Mouse (Mus musculus) liver, embryonic 14.5 days (tissue): Measurements from ENCODE around the gene Thap7. TPM values are rescaled to one million over a fixed set of nuclear protein-coding genes. Genes with fewer than 3 reads are reported as not detected.
A peak's percentile ranks its signal among the peaks of the same experiment; 100 is the strongest.
"Not testable (repeated sequence)": the region's sequence is repeated elsewhere in the genome, so short reads cannot be mapped to it uniquely, and the experiment has no call there.

Source experiments
- ATAC-seq: fragments of 200-750 bp; cut with Nextera tagmentation; 2 replicates; pipeline ENCODE4 v1.8.0; 2017; ENCODE audit warnings: moderate number of reproducible peaks, mild to moderate bottlenecking, moderate library complexity; ENCODE audit not compliant: insufficient read depth
- DNase-seq, 3 experiments: peaks; one replicate each; pipeline ENCODE4 v3.0.0-alpha.2; 2012 to 2013; ENCODE audit warnings: low read depth in 3 of 3, low spot score in 3 of 3
- H3K27ac ChIP-seq: fragments of 300-500 bp; sonication (generic); 2 replicates; pipeline ENCODE4 v1.5.1; 2014; ENCODE audit warnings: moderate library complexity, mild to moderate bottlenecking, control low read depth, inconsistent platforms
- H3K27me3 ChIP-seq: fragments of 300-500 bp; sonication (generic); 2 replicates; pipeline ENCODE4 v1.6.1; 2014; ENCODE audit warnings: mild to moderate bottlenecking, low read length, moderate library complexity; ENCODE audit not compliant: control insufficient read depth, insufficient read depth
- H3K36me3 ChIP-seq: fragments of 300-500 bp; sonication (generic); replicated peaks from 2 replicates; pipeline ENCODE4 v1.6.1; 2014; ENCODE audit warnings: low read depth; ENCODE audit not compliant: control insufficient read depth, insufficient read depth
- H3K4me1 ChIP-seq, 2 experiments: fragments of 200-500 bp in 1 of 2; fragments of 300-500 bp in 1 of 2; sonication (generic) in 1 of 2; replicated peaks; 2 replicates each; pipeline ENCODE4 v1.6.1; 2012 to 2014; ENCODE audit warnings: antibody characterized with exemption in 1 of 2, inconsistent platforms in 1 of 2, low read length in 1 of 2; ENCODE audit not compliant: control insufficient read depth in 2 of 2, insufficient read depth in 2 of 2
- H3K4me2 ChIP-seq: fragments of 300-500 bp; sonication (generic); 2 replicates; pipeline ENCODE4 v1.6.1; 2014; ENCODE audit warnings: low read depth, mild to moderate bottlenecking, control low read depth, moderate library complexity
- H3K4me3 ChIP-seq, 2 experiments: fragments of 200-500 bp in 1 of 2; fragments of 300-500 bp in 1 of 2; sonication (generic) in 1 of 2; 2 replicates each; pipeline ENCODE4 v1.5.1; 2012 to 2014; ENCODE audit warnings: low read depth in 2 of 2, low read length in 2 of 2, mild to moderate bottlenecking in 2 of 2, control low read depth in 1 of 2, inconsistent platforms in 1 of 2, moderate library complexity in 1 of 2; ENCODE audit not compliant: insufficient read depth in 1 of 2
- H3K9ac ChIP-seq: fragments of 300-500 bp; sonication (generic); replicated peaks from 2 replicates; pipeline ENCODE4 v1.6.1; 2014; ENCODE audit warnings: mild to moderate bottlenecking, control low read depth, moderate library complexity
- H3K9me3 ChIP-seq: fragments of 300-500 bp; sonication (generic); 2 replicates; pipeline ENCODE4 v1.6.1; 2016; ENCODE audit warnings: low read length, mixed read lengths; ENCODE audit not compliant: control insufficient read depth
- CTCF ChIP-seq: IDR thresholded peaks from 2 replicates; pipeline ENCODE4 v1.5.1; 2016; ENCODE audit warnings: antibody characterized with exemption, low read depth, control low read depth
- EP300 ChIP-seq: IDR thresholded peaks from 2 replicates; pipeline ENCODE4 v1.6.1; 2016; ENCODE audit warnings: antibody characterized with exemption, low read depth
- WGBS: fragments of 180-500 bp; shearing (Covaris S2); extraction: QIAGEN DNeasy Blood & Tissue Kit; methylation state at CpG from one replicate; pipeline ENCODE4 v1.1.7; 2014; ENCODE audit not compliant: insufficient replicate concordance; 5-methylcytosine and 5-hydroxymethylcytosine counted together
- polyA plus RNA-seq, 2 experiments: library from polyadenylated mRNA; depleted of rRNA in 1 of 2; stranded (reverse) in 1 of 2; unstranded in 1 of 2; fragments of >200 nt; fragmentation: Nextera tagmentation in 1 of 2; extraction: Ambion mirVana in 1 of 2; gene quantifications; 2 replicates each; pipeline versions ENCODE4 v1.2.1 to v1.2.3; 2012 to 2014

Thap7 gene
- polyA plus RNA-seq, 2 experiments = 19.7 to 20.4 TPM

- under 1% methylated on average over 5 of the region's 5 CpGs for WGBS
- peak overlapping the region; percentile 4 for H3K4me2 ChIP-seq
- no peak for TF ChIP-seq CTCF
- no peak for TF ChIP-seq EP300
- DNase-seq (no peak), ATAC-seq (no peak)
- H3K4me1 ChIP-seq = peaks cover 22 to 31% of the 10 kb centered on the region in 2 experiments
- no peak overlapping the region for H3K4me3 ChIP-seq
- no peaks in the 10 kb centered on the region for H3K36me3 ChIP-seq
- H3K27ac ChIP-seq = no peak overlapping the region
- peaks cover 2% of the 10 kb centered on the region; the same call in 1 of the 2 replicates for H3K27me3 ChIP-seq
- no peaks in the 10 kb centered on the region for H3K9me3 ChIP-seq
- H3K9ac ChIP-seq = no peak overlapping the region
Measured at GRCm38 (mm10) chr16:17558811-17559210, 27.9 kb upstream of the Thap7 start.

DNA sequence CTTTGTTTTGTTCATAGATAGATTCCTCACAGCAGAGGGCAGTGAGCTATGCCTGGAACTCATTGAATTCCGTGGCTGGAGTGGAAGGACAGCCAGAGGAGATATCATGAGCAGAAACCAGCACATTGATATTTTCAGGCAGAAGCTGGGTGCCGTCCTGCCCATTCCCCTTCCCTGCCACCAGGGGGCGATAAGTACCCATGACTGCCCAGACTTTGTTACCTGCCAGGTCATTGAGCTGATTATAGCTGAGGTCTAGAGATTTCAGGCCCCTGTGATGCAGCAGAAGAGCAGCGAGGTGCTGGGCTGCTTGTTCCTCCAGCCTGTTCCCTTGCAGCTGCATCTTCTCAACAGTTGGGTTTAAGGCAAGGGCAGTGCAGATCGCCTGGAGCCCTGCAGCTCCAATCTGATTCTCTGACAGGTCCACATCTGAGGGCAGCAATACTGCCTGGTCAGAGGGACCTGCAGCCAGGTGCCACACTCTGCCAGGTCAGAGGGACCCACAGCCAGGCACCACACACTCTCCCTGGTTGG is 27.1 kb upstream of the Thap7 start:
- no peak for ATAC-seq
- DNase-seq = peak; percentile 40 to 52 (median 43)
- 3% methylated on average over 5 of the region's 5 CpGs for WGBS
- no peaks in the 10 kb centered on the region for H3K9me3 ChIP-seq
- no peak overlapping the region for H3K27ac ChIP-seq
- no peak overlapping the region for H3K9ac ChIP-seq
- peaks cover 2% of the 10 kb centered on the region; the same call in 1 of the 2 replicates for H3K27me3 ChIP-seq
- H3K4me1 ChIP-seq = peaks cover 27 to 36% of the 10 kb centered on the region in 2 experiments
- TF ChIP-seq CTCF (peak; percentile 99), EP300 (no peak)
- no peak overlapping the region for H3K4me2 ChIP-seq
- no peaks in the 10 kb centered on the region for H3K36me3 ChIP-seq
- H3K4me3 ChIP-seq = no peak overlapping the region

DNA sequence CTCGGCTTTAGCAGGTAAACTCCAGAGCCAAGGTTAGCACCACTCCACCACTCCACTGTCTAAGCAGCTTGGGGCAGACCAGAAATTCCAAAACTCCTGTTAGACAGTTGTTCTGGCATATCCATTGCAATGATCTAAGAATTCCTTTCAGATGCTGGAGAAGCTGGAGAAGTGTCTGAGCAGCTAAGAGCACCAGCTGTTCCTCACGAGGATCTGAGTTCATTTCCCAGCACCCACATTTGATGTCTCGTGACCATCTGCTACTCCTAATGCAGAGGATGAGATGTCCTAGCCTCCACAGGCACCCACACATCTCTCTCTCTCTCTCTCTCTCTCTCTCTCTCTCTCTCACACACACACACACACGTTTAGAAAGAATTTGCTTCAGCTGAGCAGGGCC is 26.0 kb upstream of the Thap7 start:
- no peak overlapping the region for H3K9ac ChIP-seq
- H3K4me3 ChIP-seq = no peak overlapping the region
- peaks cover 27 to 37% of the 10 kb centered on the region in 2 experiments for H3K4me1 ChIP-seq
- WGBS = 36% methylated on average over 4 of the region's 4 CpGs
- no peaks in the 10 kb centered on the region; the same call in 1 of the 2 replicates for H3K27me3 ChIP-seq
- no peaks in the 10 kb centered on the region for H3K36me3 ChIP-seq
- no peak overlapping the region for H3K4me2 ChIP-seq
- no peak for TF ChIP-seq CTCF
- TF ChIP-seq EP300 = no peak
- H3K9me3 ChIP-seq = no peaks in the 10 kb centered on the region
- ATAC-seq = no peak
- DNase-seq = no peak
- H3K27ac ChIP-seq = no peak overlapping the region

- Histone ChIP-seq H3K9ac (no peak overlapping the region), H3K36me3 (no peaks in the 10 kb centered on the region), H3K4me1 (peaks cover 23 to 33% of the 10 kb centered on the region in 2 experiments), H3K4me3 (no peak overlapping the region), H3K27ac (no peak overlapping the region), H3K4me2 (no peak overlapping the region), H3K27me3 (no peaks in the 10 kb centered on the region), H3K9me3 (no peaks in the 10 kb centered on the region)
- TF ChIP-seq EP300 = no peak
- no peak for TF ChIP-seq CTCF
- ATAC-seq = no peak
- DNase-seq = no peak
- WGBS = 73% methylated on average over 4 of the region's 4 CpGs
Measured at GRCm38 (mm10) chr16:17556180-17556579, 25.2 kb upstream of the Thap7 start.

GRCm38 (mm10) chr16:17554702-17555101 is 23.8 kb upstream of the Thap7 start:
- not testable (repeated sequence) for H3K9me3 ChIP-seq, H3K36me3 ChIP-seq, H3K27me3 ChIP-seq
- peak; percentile 52 to 62 (median 58) for DNase-seq
- 9% methylated on average over 4 of the region's 4 CpGs for WGBS
- peak overlapping the region in 1 of 2 experiments; percentile 50; a peak in 2 of 4 replicates for H3K4me3 ChIP-seq
- peak overlapping the region; percentile 76 for H3K27ac ChIP-seq
- H3K9ac ChIP-seq = peak overlapping the region; percentile 52
- peaks cover 21 to 33% of the 10 kb centered on the region in 2 experiments for H3K4me1 ChIP-seq
- peak; percentile 66 for ATAC-seq
- H3K4me2 ChIP-seq = peak overlapping the region; percentile 83
